Mouse (Mus musculus) E14TG2a.4 (cell line): ENCODE measurements around the gene 2410015M20Rik.

Experiments used
- CTCF ChIP-seq: conservative IDR thresholded peaks from 2 replicates; pipeline ENCODE4 v1.5.1; 2014; ENCODE audit warnings: low read length
- NANOG ChIP-seq: IDR thresholded peaks from 2 replicates; pipeline ENCODE4 v1.6.1; 2014; ENCODE audit warnings: borderline replicate concordance, low read length, mixed read lengths
- POU5F1 ChIP-seq: IDR thresholded peaks from 2 replicates; pipeline ENCODE4 v1.6.1; 2014; ENCODE audit warnings: low read length, borderline replicate concordance

DNA sequence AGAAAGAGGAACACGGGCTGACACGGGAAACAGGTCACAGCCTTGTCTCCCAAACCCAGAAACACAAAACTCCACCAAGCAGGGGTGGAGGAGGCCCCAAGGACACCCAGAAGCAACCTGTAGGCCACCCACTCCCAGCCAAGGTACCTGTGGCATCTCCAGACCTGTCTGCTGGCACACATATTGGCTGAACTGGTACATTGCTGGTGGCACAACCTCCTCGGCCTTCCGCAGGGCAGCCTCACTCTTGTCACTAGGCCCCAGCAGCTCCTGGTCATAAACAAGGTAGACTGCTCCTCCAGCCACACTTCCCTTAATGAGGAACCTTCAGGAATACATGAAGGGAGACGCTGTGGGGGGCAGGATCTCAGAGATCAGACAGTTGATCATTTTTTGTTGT lies 872 bp downstream of the 2410015M20Rik start:
- TF ChIP-seq CTCF = no peak
- TF ChIP-seq NANOG = no peak
- TF ChIP-seq POU5F1 = no peak
